Mouse (Mus musculus) c-Kit-positive CD71-negative TER-119-negative erythroid progenitor cells, embryonic 14.5 days (primary cell): ENCODE measurements at regions not wholly inside any gene's neighbourhood (a gene's known extent, or its start where the extent isn't known, plus 50 kb on each side); places are given as distances from the start of the nearest gene placed in this dataset.

Experiments used
- DNase-seq: peaks from one replicate; pipeline ENCODE4 v3.0.0-alpha.2; 2013; ENCODE audit warnings: low read depth

GRCm38 (mm10) chr17:4301142-4301853 lies 605.2 kb upstream of the Nox3 start:
- DNase-seq: no peak

- DNase-seq: no peak
Observed at GRCm38 (mm10) chr17:4311785-4312379, 615.8 kb upstream of the Nox3 start.

- DNase-seq: no peak
Observed at GRCm38 (mm10) chr17:4319141-4319540, 623.1 kb upstream of the Nox3 start.

GRCm38 (mm10) chr17:4328810-4329209 lies 632.7 kb upstream of the Nox3 start:
- DNase-seq: no peak

- no peak for DNase-seq
Observed at GRCm38 (mm10) chr17:4331650-4332049, 635.6 kb upstream of the Nox3 start.

GRCm38 (mm10) chr17:4333091-4333490 lies 637.0 kb upstream of the Nox3 start:
- DNase-seq: no peak

GRCm38 (mm10) chr17:4353018-4353417 lies 641.1 kb upstream of the Arid1b start:
- DNase-seq: no peak

GRCm38 (mm10) chr17:4355506-4356218 lies 638.5 kb upstream of the Arid1b start:
- DNase-seq: no peak

GRCm38 (mm10) chr17:4360413-4361320 lies 633.5 kb upstream of the Arid1b start:
- no peak for DNase-seq

- no peak for DNase-seq
Observed at GRCm38 (mm10) chr17:4365811-4366210, 628.3 kb upstream of the Arid1b start.

GRCm38 (mm10) chr17:4380449-4380848 lies 613.7 kb upstream of the Arid1b start:
- no peak for DNase-seq

GRCm38 (mm10) chr17:4380873-4381272 lies 613.3 kb upstream of the Arid1b start:
- DNase-seq: peak; percentile 14

- DNase-seq: no peak
Observed at GRCm38 (mm10) chr17:4381896-4382685, 612.0 kb upstream of the Arid1b start.

GRCm38 (mm10) chr17:4382716-4383115 lies 611.4 kb upstream of the Arid1b start:
- DNase-seq: no peak

GRCm38 (mm10) chr17:4387616-4388015 lies 606.5 kb upstream of the Arid1b start:
- DNase-seq: no peak

GRCm38 (mm10) chr17:4390012-4390411 lies 604.1 kb upstream of the Arid1b start:
- DNase-seq: no peak

- no peak for DNase-seq
Observed at GRCm38 (mm10) chr17:4390577-4390976, 603.6 kb upstream of the Arid1b start.

- no peak for DNase-seq
Observed at GRCm38 (mm10) chr17:4391210-4391609, 602.9 kb upstream of the Arid1b start.

GRCm38 (mm10) chr17:4396119-4396518 lies 598.0 kb upstream of the Arid1b start:
- no peak for DNase-seq

GRCm38 (mm10) chr17:4417686-4418085 lies 576.4 kb upstream of the Arid1b start:
- no peak for DNase-seq

GRCm38 (mm10) chr17:4424451-4425168 lies 569.5 kb upstream of the Arid1b start:
- DNase-seq: no peak
